Mouse (Mus musculus): ENCODE measurements around the gene Hira. TPM values are rescaled to one million over a fixed set of nuclear protein-coding genes. Genes with fewer than 3 reads are reported as not detected.

Hira gene
- polyA plus RNA-seq, 1 experiment from 2014 or later: 13.1 TPM

DNA sequence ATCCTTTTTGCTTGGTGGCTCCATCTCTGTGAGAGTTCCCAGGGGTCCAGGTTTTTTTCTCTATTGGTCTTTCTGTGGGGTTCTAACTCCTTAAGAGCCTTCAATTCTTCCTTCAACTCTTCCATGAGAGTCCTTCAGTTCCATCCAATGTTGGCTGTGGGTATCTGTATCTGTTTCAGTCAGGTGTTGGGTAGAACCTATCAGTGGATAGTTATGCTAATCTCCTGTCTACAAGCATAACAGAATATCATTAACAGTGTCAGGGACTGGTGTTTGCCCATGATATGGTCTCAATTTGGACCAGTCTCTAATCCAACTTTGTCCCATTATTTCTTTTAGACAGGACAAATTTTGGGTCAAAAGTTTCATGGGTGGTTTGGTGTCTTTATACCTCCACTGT lies 137.8 kb downstream of the Hira start:
- no peaks in the 10 kb centered on the region for H3K9me3 ChIP-seq (ENCODE audit: control insufficient read depth, low read length)
- no peak overlapping the region for H3K4me3 ChIP-seq (ENCODE audit: low read depth, low read length)
- DNase-seq (ENCODE audit: low spot score) (no peak), ATAC-seq (replicated peaks; ENCODE audit: low FRiP score) (no peak)
- no peaks in the 10 kb centered on the region for H3K27me3 ChIP-seq (replicated peaks; ENCODE audit: control insufficient read depth, insufficient read depth, low read length)
- H3K4me1 ChIP-seq (replicated peaks; ENCODE audit: control insufficient read depth, insufficient read depth, low read length): no peaks in the 10 kb centered on the region
- no peak overlapping the region for H3K4me2 ChIP-seq
- H3K9ac ChIP-seq (ENCODE audit: low read depth, low read length): no peak overlapping the region
- H3K27ac ChIP-seq (ENCODE audit: low read depth, low read length): no peak overlapping the region
- H3K36me3 ChIP-seq (ENCODE audit: control insufficient read depth, insufficient read depth, low read length): no peaks in the 10 kb centered on the region

Other genes starting within 250 kb of the Hira start
- gene Sept5, start 247.1 kb upstream of the Hira start, polyA plus RNA-seq (2014; fragmentation: Nextera tagmentation; extraction: Ambion mirVana): 6.0 and 6.2 TPM in 2 replicates
- gene Cldn5, start 100.2 kb upstream of the Hira start, polyA plus RNA-seq (2014; fragmentation: Nextera tagmentation; extraction: Ambion mirVana): 18.5 and 18.8 TPM in 2 replicates
- 69.1 and 71.1 TPM in 2 replicates for gene Ufd1, start 65.3 kb upstream of the Hira start, polyA plus RNA-seq (2014; fragmentation: Nextera tagmentation; extraction: Ambion mirVana)
- gene Cdc45, start 65.0 kb upstream of the Hira start, polyA plus RNA-seq (2014; fragmentation: Nextera tagmentation; extraction: Ambion mirVana): 66.7 and 76.8 TPM in 2 replicates
- 41.9 and 51.5 TPM in 2 replicates for gene 2510002D24Rik, start 40.5 kb upstream of the Hira start, polyA plus RNA-seq (2014; fragmentation: Nextera tagmentation; extraction: Ambion mirVana)
- 0.11 TPM in 1 of 2 replicates, not detected in the other for gene Gm28539, start 40.5 kb upstream of the Hira start, polyA plus RNA-seq (2014; fragmentation: Nextera tagmentation; extraction: Ambion mirVana)
- gene Mrpl40, start 175 bp upstream of the Hira start, polyA plus RNA-seq (2014; fragmentation: Nextera tagmentation; extraction: Ambion mirVana): 134 and 136 TPM in 2 replicates

Measured in liver, embryonic 11.5 days (tissue).